Mouse (Mus musculus): Measurements from ENCODE around the gene Mapk12. TPM values are rescaled to one million over a fixed set of nuclear protein-coding genes. Genes with fewer than 3 reads are reported as not detected.

Gene Mapk12
- polyA plus RNA-seq, 1 experiment from 2014 or later, result 3.6 TPM

GRCm38 (mm10) chr15:89145813-89146350 lies 5.4 kb upstream of the Mapk12 start:
- 0 out of 2 replicates have a peak overlapping the region, but pooled peaks have one; percentile 30 for H3K4me3 ChIP-seq (replicated peaks)
- no peak for ATAC-seq
- peaks cover 67% of the 10 kb centered on the region for H3K27me3 ChIP-seq (replicated peaks)
- H3K36me3 ChIP-seq, result no peaks in the 10 kb centered on the region
- no peak overlapping the region for H3K9ac ChIP-seq
- no peaks in the 10 kb centered on the region for H3K9me3 ChIP-seq
- H3K4me2 ChIP-seq (replicated peaks), result peak overlapping the region; percentile 67; the same call in 1 of the 2 replicates
- WGBS, result 69% methylated on average over 24 of the region's 24 CpGs
- H3K4me1 ChIP-seq (replicated peaks), result peaks cover 33% of the 10 kb centered on the region
- no peak overlapping the region for H3K27ac ChIP-seq

- Histone ChIP-seq H3K4me1 (replicated peaks) (peaks cover 38% of the 10 kb centered on the region), H3K27me3 (replicated peaks) (peaks cover 71% of the 10 kb centered on the region), H3K4me2 (replicated peaks) (no peak overlapping the region), H3K27ac (no peak overlapping the region), H3K9me3 (no peaks in the 10 kb centered on the region), H3K4me3 (replicated peaks) (no peak overlapping the region), H3K9ac (no peak overlapping the region), H3K36me3 (no peaks in the 10 kb centered on the region)
- no peak for ATAC-seq
- WGBS, result 81% methylated on average over 11 of the region's 11 CpGs
Measured at GRCm38 (mm10) chr15:89144965-89145364, 4.5 kb upstream of the Mapk12 start.

GRCm38 (mm10) chr15:89143134-89143533 lies 2.6 kb upstream of the Mapk12 start:
- Histone ChIP-seq H3K4me1 (replicated peaks) (peaks cover 31% of the 10 kb centered on the region), H3K27ac (no peak overlapping the region), H3K9me3 (no peaks in the 10 kb centered on the region), H3K4me3 (replicated peaks) (no peak overlapping the region), H3K9ac (no peak overlapping the region), H3K36me3 (no peaks in the 10 kb centered on the region), H3K4me2 (replicated peaks) (no peak overlapping the region), H3K27me3 (replicated peaks) (peaks cover 61% of the 10 kb centered on the region)
- 75% methylated on average over 2 of the region's 2 CpGs for WGBS
- ATAC-seq, result no peak

GRCm38 (mm10) chr15:89141905-89142304 lies 1.4 kb upstream of the Mapk12 start:
- Histone ChIP-seq H3K4me1 (replicated peaks) (peaks cover 25% of the 10 kb centered on the region), H3K36me3 (no peaks in the 10 kb centered on the region), H3K9ac (no peak overlapping the region), H3K9me3 (no peaks in the 10 kb centered on the region), H3K27ac (no peak overlapping the region), H3K27me3 (replicated peaks) (peaks cover 56% of the 10 kb centered on the region), H3K4me2 (replicated peaks) (no peak overlapping the region), H3K4me3 (replicated peaks) (no peak overlapping the region)
- ATAC-seq, result no peak
- 51% methylated on average over 4 of the region's 4 CpGs for WGBS

GRCm38 (mm10) chr15:89141443-89141842 lies 940 bp upstream of the Mapk12 start:
- Histone ChIP-seq H3K4me1 (replicated peaks) (peaks cover 20% of the 10 kb centered on the region), H3K9me3 (no peaks in the 10 kb centered on the region), H3K27ac (no peak overlapping the region), H3K4me2 (replicated peaks) (no peak overlapping the region), H3K9ac (no peak overlapping the region), H3K36me3 (no peaks in the 10 kb centered on the region), H3K27me3 (replicated peaks) (peaks cover 52% of the 10 kb centered on the region), H3K4me3 (replicated peaks) (no peak overlapping the region)
- WGBS, result 25% methylated on average over 5 of the region's 5 CpGs
- ATAC-seq, result no peak

- peak overlapping the region; percentile 35 for H3K9ac ChIP-seq
- peak overlapping the region; percentile 89 for H3K4me2 ChIP-seq (replicated peaks)
- H3K36me3 ChIP-seq, result no peaks in the 10 kb centered on the region
- peaks cover 39% of the 10 kb centered on the region for H3K27me3 ChIP-seq (replicated peaks)
- H3K9me3 ChIP-seq, result no peaks in the 10 kb centered on the region
- ATAC-seq, result peak; percentile 60
- H3K4me1 ChIP-seq (replicated peaks), result peaks cover 18% of the 10 kb centered on the region
- under 1% methylated on average over 53 of the region's 53 CpGs for WGBS
- no peak overlapping the region for H3K27ac ChIP-seq
- H3K4me3 ChIP-seq (replicated peaks), result peak overlapping the region; percentile 43
Measured at GRCm38 (mm10) chr15:89140048-89140658, 350 bp downstream of the Mapk12 start.

GRCm38 (mm10) chr15:89138531-89138930 lies 2.0 kb downstream of the Mapk12 start:
- H3K4me2 ChIP-seq (replicated peaks), result no peak overlapping the region
- H3K9ac ChIP-seq, result no peak overlapping the region
- ATAC-seq, result no peak
- no peak overlapping the region for H3K27ac ChIP-seq
- H3K27me3 ChIP-seq (replicated peaks), result peaks cover 28% of the 10 kb centered on the region
- H3K4me1 ChIP-seq (replicated peaks), result peaks cover 18% of the 10 kb centered on the region
- 88% methylated on average over 6 of the region's 6 CpGs for WGBS
- H3K9me3 ChIP-seq, result no peaks in the 10 kb centered on the region
- no peaks in the 10 kb centered on the region for H3K36me3 ChIP-seq
- H3K4me3 ChIP-seq (replicated peaks), result no peak overlapping the region

- ATAC-seq, result no peak
- no peaks in the 10 kb centered on the region for H3K9me3 ChIP-seq
- H3K4me2 ChIP-seq (replicated peaks), result no peak overlapping the region
- H3K27me3 ChIP-seq (replicated peaks), result peaks cover 28% of the 10 kb centered on the region
- no peak overlapping the region for H3K9ac ChIP-seq
- H3K27ac ChIP-seq, result no peak overlapping the region
- 83% methylated on average over 7 of the region's 7 CpGs for WGBS
- H3K4me1 ChIP-seq (replicated peaks), result peaks cover 18% of the 10 kb centered on the region
- H3K36me3 ChIP-seq, result no peaks in the 10 kb centered on the region
- no peak overlapping the region for H3K4me3 ChIP-seq (replicated peaks)
Measured at GRCm38 (mm10) chr15:89138046-89138405, 2.5 kb downstream of the Mapk12 start.

GRCm38 (mm10) chr15:89137378-89138045 lies 3.0 kb downstream of the Mapk12 start:
- Histone ChIP-seq H3K9ac (no peak overlapping the region), H3K27ac (no peak overlapping the region), H3K4me1 (replicated peaks) (peaks cover 18% of the 10 kb centered on the region), H3K36me3 (no peaks in the 10 kb centered on the region), H3K4me3 (replicated peaks) (no peak overlapping the region), H3K4me2 (replicated peaks) (no peak overlapping the region), H3K9me3 (no peaks in the 10 kb centered on the region), H3K27me3 (replicated peaks) (peaks cover 28% of the 10 kb centered on the region)
- no peak for ATAC-seq
- WGBS, result 72% methylated on average over 11 of the region's 11 CpGs

GRCm38 (mm10) chr15:89136461-89137155 lies 3.9 kb downstream of the Mapk12 start:
- Histone ChIP-seq H3K4me2 (replicated peaks) (no peak overlapping the region), H3K9ac (no peak overlapping the region), H3K4me3 (replicated peaks) (no peak overlapping the region), H3K27me3 (replicated peaks) (peaks cover 27% of the 10 kb centered on the region), H3K9me3 (no peaks in the 10 kb centered on the region), H3K27ac (no peak overlapping the region), H3K36me3 (no peaks in the 10 kb centered on the region), H3K4me1 (replicated peaks) (peaks cover 16% of the 10 kb centered on the region)
- ATAC-seq, result no peak
- WGBS, result 95% methylated on average over 5 of the region's 5 CpGs

GRCm38 (mm10) chr15:89131316-89131715 lies 9.2 kb downstream of the Mapk12 start:
- no peaks in the 10 kb centered on the region for H3K27me3 ChIP-seq (replicated peaks)
- H3K4me2 ChIP-seq (replicated peaks), result no peak overlapping the region
- 86% methylated on average over 3 of the region's 3 CpGs for WGBS
- no peak for ATAC-seq
- H3K27ac ChIP-seq, result no peak overlapping the region
- H3K4me1 ChIP-seq (replicated peaks), result peaks cover 16% of the 10 kb centered on the region
- no peak overlapping the region for H3K9ac ChIP-seq
- no peaks in the 10 kb centered on the region for H3K36me3 ChIP-seq
- H3K9me3 ChIP-seq, result no peaks in the 10 kb centered on the region
- H3K4me3 ChIP-seq (replicated peaks), result no peak overlapping the region

GRCm38 (mm10) chr15:89130245-89130644 lies 10.3 kb downstream of the Mapk12 start:
- H3K27me3 ChIP-seq (replicated peaks), result no peaks in the 10 kb centered on the region
- H3K9ac ChIP-seq, result no peak overlapping the region
- peaks cover 16% of the 10 kb centered on the region for H3K4me1 ChIP-seq (replicated peaks)
- no peak overlapping the region for H3K27ac ChIP-seq
- ATAC-seq, result no peak
- no peak overlapping the region for H3K4me2 ChIP-seq (replicated peaks)
- H3K4me3 ChIP-seq (replicated peaks), result no peak overlapping the region
- H3K36me3 ChIP-seq, result no peaks in the 10 kb centered on the region
- H3K9me3 ChIP-seq, result no peaks in the 10 kb centered on the region

Data from intestine, embryonic 15.5 days (tissue).